7 mouse cellular contexts compared by ENCODE assay signal in the genomic region with DNA sequence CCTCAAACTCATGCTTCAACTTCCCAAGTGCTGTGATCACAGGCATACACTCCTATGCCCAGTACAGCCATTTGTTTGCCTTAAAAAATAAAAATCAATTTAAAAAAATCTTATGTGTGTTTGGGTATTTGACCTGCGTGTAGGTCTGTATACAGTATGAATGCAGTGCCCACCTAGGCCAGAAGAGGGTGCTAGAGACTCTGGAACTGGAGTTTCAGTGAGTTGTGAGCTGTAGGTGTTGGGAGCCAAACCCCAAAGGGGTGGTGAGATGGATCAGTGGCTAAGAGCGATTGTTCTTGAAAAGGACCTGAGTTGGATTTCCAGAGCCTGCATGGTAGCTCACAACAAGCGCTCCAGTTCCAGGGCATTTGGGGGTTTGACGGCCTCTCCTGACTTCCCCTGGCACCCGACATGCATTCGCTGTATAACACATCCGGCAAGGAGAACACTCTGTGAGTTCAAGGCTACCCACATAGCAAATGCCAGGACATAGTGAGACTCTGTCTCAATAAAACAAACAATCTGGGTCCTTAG. TPM values are rescaled to one million over a fixed set of nuclear protein-coding genes. Genes with fewer than 3 reads are reported as not detected.
DNase-seq lines count a peak whose midpoint lies in the region; ATAC-seq and TF ChIP-seq lines count a peak whose summit lies in the region.

No protein-coding gene starts in this region.

- no peak overlapping the region for H3ac ChIP-seq in C2C12 (ENCODE audit: control insufficient read depth, insufficient read length, low read depth)

- no peak for TF ChIP-seq POLR2A in lung, adult 2 months (IDR thresholded peaks at IDR 0.05; ENCODE audit: borderline replicate concordance, extremely low read depth, low read depth, low read length)

- H3K27me3 ChIP-seq in C2C12 (ENCODE audit: control insufficient read depth, insufficient read depth, insufficient read length), result no peaks in the 10 kb centered on the region

- peaks cover 10% of the 10 kb centered on the region for H3K36me3 ChIP-seq in C2C12 (ENCODE audit: control insufficient read depth, insufficient read depth)

- H3K4me3 ChIP-seq in C2C12 (ENCODE audit: insufficient read depth, poor library complexity, severe bottlenecking), result no peak overlapping the region
- no peak overlapping the region for H3K4me3 ChIP-seq in lung, adult 2 months (replicated peaks; ENCODE audit: extremely low read depth, low read depth, low read length)

- peak; percentile 93 for DNase-seq in ES-CJ7 (ENCODE audit: low read depth, low spot score)
- DNase-seq in c-Kit-positive CD71-positive TER-119-positive erythroid progenitor cells, embryonic 14.5 days (ENCODE audit: low spot score), result peak; percentile 81
- DNase-seq in kidney, adult 9 months, result peak; percentile 89
- DNase-seq in lung, adult 2 months, result peak; percentile 74
- DNase-seq in skeletal muscle tissue, adult 2 months (ENCODE audit: low read depth, low spot score), result peak; percentile 72

- peaks cover 3% of the 10 kb centered on the region; the same call in 1 of the 2 replicates for H3K4me1 ChIP-seq in lung, adult 2 months (ENCODE audit: control insufficient read depth, insufficient read depth, low read length)

- H3K79me3 ChIP-seq in C2C12 (ENCODE audit: low read depth), result peaks cover 18% of the 10 kb centered on the region

- H3K79me2 ChIP-seq in C2C12 (ENCODE audit: control insufficient read depth, insufficient read depth), result peaks cover 36% of the 10 kb centered on the region

- ATAC-seq in frontal cortex, adult (ENCODE audit: low TSS enrichment), result peak; percentile 64

- WGBS in lung, adult 2 months, result 48% methylated on average over 7 of the region's 7 CpGs

- peak; percentile 39 for TF ChIP-seq CTCF in C2C12 (IDR thresholded peaks at IDR 0.05; ENCODE audit: control insufficient read depth, insufficient read depth, insufficient read length)
- TF ChIP-seq CTCF in lung, adult 2 months (IDR thresholded peaks at IDR 0.05; ENCODE audit: insufficient read depth, low read length), result peak; percentile 70

TF ChIP-seq in C2C12, 6 proteins besides CTCF, POLR2A, EP300 and RAD21:
- no peak for TF ChIP-seq CEBPB (IDR thresholded peaks at IDR 0.05; ENCODE audit: low read depth)
- no peak for TF ChIP-seq FOSL1 (IDR thresholded peaks at IDR 0.05; ENCODE audit: insufficient read depth, low read length, poor library complexity, severe bottlenecking)
- no peak for TF ChIP-seq MAX (IDR thresholded peaks at IDR 0.05)
- TF ChIP-seq USF1 (IDR thresholded peaks at IDR 0.05; ENCODE audit: low read depth), result no peak
- TF ChIP-seq MYOD1 (IDR thresholded peaks at IDR 0.05; ENCODE audit: control insufficient read depth, insufficient read length, low read depth), result no peak
- TF ChIP-seq MYOG (IDR thresholded peaks at IDR 0.05; ENCODE audit: control insufficient read depth, extremely low read depth, insufficient read length), result no peak
TF ChIP-seq in C2C12: peak in this region for 0.

RNA-seq across cellular contexts. Expression of a gene that starts 1.2 kb away (rescaled TPM):
- 76.4 TPM for polyA plus RNA-seq in C2C12 (2012; fragmentation: generic; extraction: Trizol)
- polyA plus RNA-seq in lung, adult 2 months (2012; rRNA removed), result 39.0 and 48.0 TPM in 2 replicates

RNA-seq across cellular contexts. Expression of a gene that starts 5.7 kb away (rescaled TPM):
- not detected for polyA plus RNA-seq in C2C12 (2012; fragmentation: generic; extraction: Trizol)
- 56.9 and 133 TPM in 2 replicates for polyA plus RNA-seq in lung, adult 2 months (2012; rRNA removed)

RNA-seq across cellular contexts. Expression of a gene that starts 17.1 kb away (rescaled TPM):
- not detected for polyA plus RNA-seq in C2C12 (2012; fragmentation: generic; extraction: Trizol)
- polyA plus RNA-seq in lung, adult 2 months (2012; rRNA removed), result 57.2 and 62.4 TPM in 2 replicates

RNA-seq across cellular contexts. Expression of a gene that starts 22.1 kb away (rescaled TPM):
- polyA plus RNA-seq in C2C12 (2012; fragmentation: generic; extraction: Trizol), result 8.8 TPM
- polyA plus RNA-seq in lung, adult 2 months (2012; rRNA removed), result 43.1 and 44.9 TPM in 2 replicates

RNA-seq across cellular contexts. Expression of a gene that starts 30.0 kb away (rescaled TPM):
- polyA plus RNA-seq in C2C12 (2012; fragmentation: generic; extraction: Trizol), result 36.2 TPM
- 75.5 and 100.0 TPM in 2 replicates for polyA plus RNA-seq in lung, adult 2 months (2012; rRNA removed)

Comparison
In these comparisons a context has a peak if more than half of its experiments do, and no peak if none do; other contexts are left out.
1. RNA of a gene that starts 5.7 kb away (polyA plus RNA-seq): 56.9 to 133 TPM in lung, adult 2 months; not detected in C2C12 (single experiment); every median in the first group is over 10 times any median in the second.
2. RNA of a gene that starts 17.1 kb away (polyA plus RNA-seq): 57.2 to 62.4 TPM in lung, adult 2 months; not detected in C2C12 (single experiment); every median in the first group is over 10 times any median in the second.
3. Peak in every context shown above with its lines, with median percentiles within 50 percentile points of each other: DNase-seq.